Comparison of ENCODE assay signal across 16 mouse cellular contexts in genomic region chr14:101668626-101669025, GRCm38 (mm10).
"Had no signal": no experiment of that assay in that cellular context is flagged by ENCODE, and none has a peak within 500 bp of the region (broad histone marks: within the 10 kb centered on the region; RNA-seq: fewer than 3 reads in every experiment).

No protein-coding gene starts in this region.

- H3K4me3 ChIP-seq: kidney, embryonic 15.5 days; limb, embryonic 10.5 days; liver, embryonic 15.5 days; midbrain, embryonic 13.5 days; myocyte; neural tube, embryonic 15.5 days; stomach, embryonic 15.5 days had no signal

- H3K4me2 ChIP-seq: kidney, embryonic 15.5 days; liver, embryonic 11.5 days; liver, embryonic 15.5 days; midbrain, embryonic 13.5 days; neural tube, embryonic 15.5 days; stomach, embryonic 15.5 days had no signal

- H3K9ac ChIP-seq: kidney, embryonic 15.5 days; liver, embryonic 15.5 days; midbrain, embryonic 13.5 days; neural tube, embryonic 15.5 days; stomach, embryonic 15.5 days had no signal

- H3K27me3 ChIP-seq: kidney, embryonic 15.5 days; liver, embryonic 15.5 days; midbrain, embryonic 13.5 days; neural tube, embryonic 15.5 days; stomach, embryonic 15.5 days had no signal

- DNase-seq: kidney, postnatal 25 days; layer of hippocampus, adult 9-11 months; lung, adult 2 months; lung, postnatal 36 days; spleen, adult 18-20 months; thymus, adult 2 months; thymus, postnatal 25 days had no signal

- ATAC-seq: lung, postnatal 0 days; midbrain, embryonic 13.5 days had no signal

- H3K9me3 ChIP-seq: kidney, embryonic 15.5 days; limb, embryonic 10.5 days; liver, embryonic 15.5 days; midbrain, embryonic 13.5 days; neural tube, embryonic 15.5 days; stomach, embryonic 15.5 days had no signal

- H3K27ac ChIP-seq: kidney, embryonic 15.5 days; limb, embryonic 10.5 days; liver, embryonic 15.5 days; midbrain, embryonic 13.5 days; neural tube, embryonic 15.5 days; stomach, embryonic 15.5 days had no signal

- H3K4me1 ChIP-seq: kidney, embryonic 15.5 days; limb, embryonic 10.5 days; liver, embryonic 15.5 days; midbrain, embryonic 13.5 days; neural tube, embryonic 15.5 days; stomach, embryonic 15.5 days had no signal
